Mouse (Mus musculus) frontal cortex, postnatal 14 days (tissue): ENCODE results near the gene Rai14.

Experiments used
- DNase-seq, 2 experiments: peaks; one replicate each; pipeline ENCODE4 v3.0.0; 2022; ENCODE audit warnings: low spot score in 2 of 2

The Rai14 gene

GRCm38 (mm10) chr15:10618276-10618675 lies 96.1 kb downstream of the Rai14 start:
- DNase-seq, result no peak

GRCm38 (mm10) chr15:10616001-10616400 lies 98.4 kb downstream of the Rai14 start:
- DNase-seq, result no peak

- no peak for DNase-seq
These were observed 103.4 kb downstream of the Rai14 start for GRCm38 (mm10) chr15:10611040-10611439.

- no peak for DNase-seq
These were observed 105.3 kb downstream of the Rai14 start for GRCm38 (mm10) chr15:10609107-10609506.

GRCm38 (mm10) chr15:10608508-10609098 lies 105.8 kb downstream of the Rai14 start:
- no peak for DNase-seq

- no peak for DNase-seq
These were observed 115.0 kb downstream of the Rai14 start for GRCm38 (mm10) chr15:10599413-10599812.

- no peak for DNase-seq
These were observed 115.9 kb downstream of the Rai14 start for GRCm38 (mm10) chr15:10598259-10599225.

- no peak for DNase-seq
These were observed 117.6 kb downstream of the Rai14 start for GRCm38 (mm10) chr15:10596871-10597270.

- DNase-seq, result no peak
These were observed 119.0 kb downstream of the Rai14 start for GRCm38 (mm10) chr15:10595408-10595807.

GRCm38 (mm10) chr15:10594910-10595309 lies 119.5 kb downstream of the Rai14 start:
- DNase-seq, result no peak

- DNase-seq, result no peak
These were observed 121.3 kb downstream of the Rai14 start for GRCm38 (mm10) chr15:10593094-10593493.

- DNase-seq, result no peak
These were observed 127.9 kb downstream of the Rai14 start for GRCm38 (mm10) chr15:10586565-10586964.

- no peak for DNase-seq
These were observed 129.9 kb downstream of the Rai14 start for GRCm38 (mm10) chr15:10584359-10585187.

- peak in 1 of 2 experiments; percentile 12 for DNase-seq
These were observed 131.0 kb downstream of the Rai14 start for GRCm38 (mm10) chr15:10583408-10583807.

GRCm38 (mm10) chr15:10579159-10579558 lies 135.3 kb downstream of the Rai14 start:
- no peak for DNase-seq

GRCm38 (mm10) chr15:10566486-10566885 lies 147.9 kb downstream of the Rai14 start:
- DNase-seq, result no peak

GRCm38 (mm10) chr15:10564201-10564600 lies 150.2 kb downstream of the Rai14 start:
- no peak for DNase-seq

- no peak for DNase-seq
These were observed 152.1 kb downstream of the Rai14 start for GRCm38 (mm10) chr15:10562281-10562680.

- no peak for DNase-seq
These were observed 154.4 kb downstream of the Rai14 start for GRCm38 (mm10) chr15:10560005-10560404.

- no peak for DNase-seq
These were observed 156.0 kb downstream of the Rai14 start, which contains the start of gene Ttc23l for GRCm38 (mm10) chr15:10558465-10558864. TSS of gene Ttc23l (minus strand) at chr15:10558668.

GRCm38 (mm10) chr15:10554336-10554735 lies 160.1 kb downstream of the Rai14 start:
- DNase-seq, result no peak
